Mouse (Mus musculus) embryonic facial prominence, embryonic 14.5 days (tissue): ENCODE measurements around the gene Dpp9. TPM values are rescaled to one million over a fixed set of nuclear protein-coding genes. Genes with fewer than 3 reads are reported as not detected.

Experiments used
- ATAC-seq: fragments of 200-750 bp; cut with Nextera tagmentation; 2 replicates; pipeline ENCODE4 v1.8.0; 2017; ENCODE audit warnings: low read depth, moderate number of reproducible peaks, moderate TSS enrichment
- DNase-seq: peaks from one replicate; pipeline ENCODE4 v3.0.0-alpha.2; 2015; ENCODE audit warnings: low spot score
- H3K27ac ChIP-seq: fragments of 300-500 bp; sonication (generic); replicated peaks from 2 replicates; pipeline ENCODE4 v1.5.1; 2014; ENCODE audit warnings: low read depth, mild to moderate bottlenecking, low read length, moderate library complexity
- H3K27me3 ChIP-seq: fragments of 300-500 bp; sonication (generic); replicated peaks from 2 replicates; pipeline ENCODE4 v1.6.1; 2014; ENCODE audit warnings: low read length; ENCODE audit not compliant: control insufficient read depth, insufficient read depth
- H3K36me3 ChIP-seq: fragments of 300-500 bp; sonication (generic); 2 replicates; pipeline ENCODE4 v1.6.1; 2014; ENCODE audit warnings: low read length, mixed read lengths; ENCODE audit not compliant: control insufficient read depth, insufficient read depth
- H3K4me1 ChIP-seq: fragments of 300-500 bp; sonication (generic); 2 replicates; pipeline ENCODE4 v1.6.1; 2014; ENCODE audit warnings: antibody characterized with exemption, low read length; ENCODE audit not compliant: control insufficient read depth, insufficient read depth
- H3K4me2 ChIP-seq: fragments of 300-500 bp; sonication (generic); 2 replicates; pipeline ENCODE4 v1.6.1; 2014; ENCODE audit warnings: low read depth, mild to moderate bottlenecking, low read length, moderate library complexity, mixed read lengths
- H3K4me3 ChIP-seq: fragments of 300-500 bp; sonication (generic); 2 replicates; pipeline ENCODE4 v1.5.1; 2014; ENCODE audit warnings: low read depth, mild to moderate bottlenecking, low read length
- H3K9ac ChIP-seq: fragments of 300-500 bp; sonication (generic); 2 replicates; pipeline ENCODE4 v1.6.1; 2014; ENCODE audit warnings: low read depth, mild to moderate bottlenecking, low read length, moderate library complexity, mixed read lengths
- H3K9me3 ChIP-seq: fragments of 300-500 bp; sonication (generic); 2 replicates; pipeline ENCODE4 v1.6.1; 2016; ENCODE audit warnings: low read length; ENCODE audit not compliant: control insufficient read depth
- WGBS: fragments of 180-500 bp; shearing (Covaris S2); extraction: QIAGEN DNeasy Blood & Tissue Kit; methylation state at CpG from one replicate; pipeline ENCODE4 v1.1.7; 2014; 5-methylcytosine and 5-hydroxymethylcytosine counted together
- polyA plus RNA-seq: library from polyadenylated mRNA; unstranded; fragments of >200 nt; fragmentation: Nextera tagmentation; extraction: Ambion mirVana; gene quantifications from 2 replicates; pipeline ENCODE4 v1.2.1, GENCODE M21; 2014

The Dpp9 gene
- polyA plus RNA-seq, 1 experiment from 2014 or later = 32.5 TPM

DNA sequence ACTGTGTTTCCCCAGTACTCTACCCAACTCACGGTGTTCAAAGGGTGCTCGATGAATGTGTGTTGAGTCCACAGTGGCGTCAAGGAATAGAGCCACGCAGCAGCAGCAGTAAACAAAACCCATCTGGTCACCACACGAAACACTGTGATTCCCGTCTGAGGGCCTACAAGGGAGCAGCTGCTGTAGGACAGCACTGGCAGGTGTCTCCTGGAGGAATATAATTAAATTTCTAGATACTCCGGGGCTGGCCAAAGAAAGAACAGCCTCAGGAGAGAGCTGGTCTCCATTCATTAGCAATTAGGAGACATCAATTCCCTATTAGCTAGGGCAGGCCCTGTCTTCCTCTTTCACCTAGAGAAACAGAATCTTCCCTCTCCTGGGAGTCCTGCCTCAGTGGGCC, 26.9 kb upstream of the Dpp9 start:
- ATAC-seq = no peak
- Histone ChIP-seq H3K27ac (no peak overlapping the region), H3K4me1 (no peaks in the 10 kb centered on the region), H3K4me3 (no peak overlapping the region), H3K36me3 (no peaks in the 10 kb centered on the region), H3K27me3 (peaks cover 4% of the 10 kb centered on the region; the same call in 1 of the 2 replicates), H3K9me3 (no peaks in the 10 kb centered on the region), H3K4me2 (no peak overlapping the region), H3K9ac (no peak overlapping the region)
- 55% methylated on average over 7 of the region's 7 CpGs for WGBS
- no peak for DNase-seq

DNA sequence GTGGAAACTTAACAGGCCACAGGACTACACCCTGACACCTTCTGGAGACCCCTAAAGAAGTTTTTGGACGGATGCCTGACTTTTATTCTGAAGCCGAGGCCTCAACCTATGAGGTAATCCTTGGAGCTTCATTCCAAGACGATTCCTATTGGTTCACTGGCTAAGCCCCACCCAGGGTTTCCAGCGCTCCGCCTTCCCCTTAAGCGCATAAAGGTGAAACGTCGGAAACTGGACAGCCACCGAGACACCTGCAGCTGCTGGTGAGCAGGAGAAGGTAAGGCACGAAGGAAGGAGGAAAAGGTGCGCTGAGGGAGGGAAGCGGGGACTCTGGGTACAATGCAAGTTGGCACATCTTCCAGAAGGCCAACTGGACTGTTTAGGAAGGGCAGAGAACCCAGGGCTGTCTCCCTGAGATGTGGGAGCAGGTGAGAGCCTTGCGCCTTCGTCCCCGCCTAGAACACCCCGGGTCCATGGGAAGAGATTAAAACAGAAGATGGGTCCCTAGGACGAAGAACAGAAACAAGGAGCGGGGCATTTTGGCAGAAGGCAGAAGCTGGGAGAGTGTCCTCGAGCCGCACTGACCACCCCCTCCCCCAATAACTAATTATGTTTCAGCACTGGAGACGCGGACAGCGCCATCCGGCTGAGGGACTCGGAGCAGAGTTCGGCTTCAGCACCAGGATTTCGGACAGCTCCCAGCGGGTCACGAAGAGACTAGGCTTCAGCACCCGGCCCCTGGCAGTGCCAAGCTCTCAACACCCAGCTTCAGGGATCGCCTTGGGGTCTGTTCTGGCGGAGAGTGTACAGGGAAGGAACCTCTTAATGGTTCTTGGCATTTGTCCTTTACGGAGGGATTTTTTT, 23.1 kb upstream of the Dpp9 start:
- ATAC-seq (peak; percentile 74), DNase-seq (peak; percentile 94)
- Histone ChIP-seq H3K9ac (no peak overlapping the region), H3K9me3 (no peaks in the 10 kb centered on the region), H3K4me3 (peak overlapping the region; percentile 5; the same call in 1 of the 2 replicates), H3K36me3 (no peaks in the 10 kb centered on the region), H3K27ac (no peak overlapping the region), H3K4me2 (no peak overlapping the region), H3K4me1 (no peaks in the 10 kb centered on the region), H3K27me3 (peaks cover 5% of the 10 kb centered on the region; the same call in 1 of the 2 replicates)
- WGBS = under 1% methylated on average over 33 of the region's 33 CpGs

DNA sequence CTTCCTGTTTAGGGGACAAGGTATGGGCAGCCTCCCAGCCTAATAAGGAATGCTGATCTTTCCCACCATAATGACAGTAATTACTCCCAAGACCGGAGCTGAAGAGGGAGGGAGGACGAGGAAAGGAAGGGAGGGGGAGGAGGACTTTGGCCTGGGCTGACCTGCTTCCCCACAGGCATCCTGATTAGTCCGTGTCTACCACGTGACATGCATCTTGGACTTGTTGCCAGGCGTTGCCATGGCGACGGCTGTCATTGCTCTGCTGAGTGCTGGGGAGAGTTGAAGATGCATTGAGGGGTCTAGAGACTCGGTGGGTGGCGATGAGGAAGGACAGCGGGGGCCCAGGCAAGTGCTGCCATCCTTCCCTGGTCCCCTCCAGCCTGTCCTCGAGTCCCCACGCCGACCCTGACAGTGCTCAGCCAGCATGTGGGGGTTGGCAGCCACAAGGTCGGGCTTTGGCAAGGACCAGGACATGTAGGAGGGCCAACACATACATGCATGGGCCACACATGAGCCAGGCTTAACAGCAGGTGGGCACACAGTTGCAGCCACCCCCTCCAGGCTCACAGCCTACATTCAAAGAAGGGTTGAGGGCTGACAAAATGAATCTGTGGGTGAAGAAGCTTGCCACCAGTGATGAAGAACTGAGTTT, 15.2 kb upstream of the Dpp9 start:
- ATAC-seq (peak; percentile 86), DNase-seq (peak; percentile 82)
- Histone ChIP-seq H3K9me3 (no peaks in the 10 kb centered on the region), H3K4me2 (peak overlapping the region; percentile 12; the same call in 1 of the 2 replicates), H3K27ac (no peak overlapping the region), H3K27me3 (no peaks in the 10 kb centered on the region), H3K9ac (no peak overlapping the region), H3K36me3 (no peaks in the 10 kb centered on the region), H3K4me3 (no peak overlapping the region), H3K4me1 (no peaks in the 10 kb centered on the region)
- 4% methylated on average over 13 of the region's 14 CpGs for WGBS

DNA sequence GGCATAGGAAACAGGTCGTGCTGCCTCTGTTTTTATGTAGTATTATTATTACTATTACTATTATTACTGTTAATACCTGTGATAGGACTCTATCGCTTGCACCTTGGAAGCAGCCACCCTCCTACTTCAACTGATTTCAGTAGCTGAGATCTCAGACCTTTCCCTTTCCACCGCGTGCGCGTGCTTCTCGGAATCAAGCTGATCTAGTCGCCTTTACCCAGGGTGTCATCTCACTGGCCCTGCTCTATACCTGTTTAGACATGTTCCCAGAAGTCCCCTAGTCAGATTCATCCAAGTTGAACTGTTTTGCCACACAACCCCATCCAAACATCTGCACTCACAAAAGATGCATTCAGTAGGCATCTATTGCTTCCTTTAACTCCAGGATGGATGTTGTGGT, 14.7 kb upstream of the Dpp9 start:
- Histone ChIP-seq H3K4me1 (no peaks in the 10 kb centered on the region), H3K27ac (no peak overlapping the region)

DNA sequence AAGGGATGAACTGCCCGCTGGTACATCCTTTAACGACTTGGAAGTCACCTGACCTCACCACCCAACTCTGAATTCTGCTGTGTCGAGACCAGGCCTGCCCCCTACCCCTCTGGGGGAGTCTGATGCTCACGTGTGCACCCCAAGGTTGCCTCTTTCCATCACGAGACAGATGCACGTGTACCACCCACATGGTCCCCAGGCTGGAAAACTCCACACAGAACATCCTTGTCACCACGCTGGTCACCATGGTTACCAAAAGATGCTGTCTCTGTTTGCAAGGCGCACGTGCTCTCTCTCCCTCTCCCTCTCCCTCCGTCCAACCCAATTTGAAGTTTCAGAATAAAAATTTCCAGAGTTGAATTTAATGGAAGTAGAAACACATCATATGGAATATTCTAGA, 11.2 kb upstream of the Dpp9 start:
- Histone ChIP-seq H3K27me3 (no peaks in the 10 kb centered on the region), H3K4me1 (no peaks in the 10 kb centered on the region), H3K4me3 (no peak overlapping the region), H3K9me3 (no peaks in the 10 kb centered on the region), H3K36me3 (no peaks in the 10 kb centered on the region), H3K4me2 (no peak overlapping the region), H3K9ac (no peak overlapping the region), H3K27ac (no peak overlapping the region)
- WGBS = 56% methylated on average over 10 of the region's 10 CpGs
- DNase-seq (no peak), ATAC-seq (no peak)

More for the DNA sequence above, 14.7 kb upstream of the Dpp9 start:
- no peak overlapping the region for H3K4me3 ChIP-seq
- DNase-seq (no peak), ATAC-seq (no peak)
- H3K4me2 ChIP-seq = peak overlapping the region; percentile 12; the same call in 1 of the 2 replicates
- H3K27me3 ChIP-seq = no peaks in the 10 kb centered on the region
- 56% methylated on average over 8 of the region's 8 CpGs for WGBS
- H3K9me3 ChIP-seq = no peaks in the 10 kb centered on the region
- H3K36me3 ChIP-seq = no peaks in the 10 kb centered on the region
- H3K9ac ChIP-seq = no peak overlapping the region

DNA sequence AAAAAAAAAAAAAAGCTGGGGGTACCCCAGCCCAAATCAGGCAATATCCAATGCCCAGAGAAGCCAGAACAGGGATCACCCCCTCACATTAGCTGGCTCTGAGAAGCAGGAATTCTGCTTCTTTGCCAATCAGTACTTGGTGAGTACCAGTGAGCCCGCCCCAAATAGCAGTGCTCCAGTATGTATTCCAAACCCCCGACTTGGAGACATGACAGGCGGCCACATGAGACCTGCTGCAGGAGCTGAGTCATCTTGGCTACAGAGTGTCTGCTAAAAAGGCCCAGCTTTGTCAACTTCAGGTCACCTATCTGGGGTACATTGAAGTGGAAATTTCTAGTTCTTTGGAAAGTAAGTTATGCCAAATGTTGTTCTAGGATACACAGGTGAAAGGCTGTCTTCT, 7.9 kb upstream of the Dpp9 start:
- no peaks in the 10 kb centered on the region for H3K9me3 ChIP-seq
- H3K4me3 ChIP-seq = no peak overlapping the region
- no peaks in the 10 kb centered on the region for H3K4me1 ChIP-seq
- no peak overlapping the region for H3K27ac ChIP-seq
- 74% methylated on average over 3 of the region's 3 CpGs for WGBS
- no peaks in the 10 kb centered on the region for H3K36me3 ChIP-seq
- ATAC-seq = no peak
- no peak overlapping the region for H3K4me2 ChIP-seq
- H3K9ac ChIP-seq = no peak overlapping the region
- DNase-seq = no peak
- H3K27me3 ChIP-seq = no peaks in the 10 kb centered on the region

DNA sequence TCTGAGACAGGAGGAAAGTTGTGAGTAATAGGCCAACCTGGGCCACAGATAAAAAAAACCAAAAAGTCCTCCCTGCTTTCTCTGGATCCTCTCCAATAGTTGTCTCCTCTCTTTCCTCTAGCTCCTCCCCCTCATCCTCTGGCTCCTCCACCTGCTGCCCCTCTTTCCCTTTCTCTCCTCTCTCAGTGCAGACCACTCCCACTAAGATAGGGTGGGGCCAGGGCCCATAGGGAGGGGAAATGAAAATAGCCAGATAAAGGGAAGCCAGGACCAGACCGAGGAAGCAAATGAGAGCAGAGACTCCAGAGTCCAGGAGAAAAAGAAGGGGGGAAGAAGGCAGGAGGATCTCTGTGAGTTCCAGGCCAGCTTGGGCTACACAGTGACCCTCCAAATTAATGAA, 6.2 kb upstream of the Dpp9 start:
- 33% methylated on average over 1 of the region's 1 CpGs for WGBS
- Histone ChIP-seq H3K36me3 (no peaks in the 10 kb centered on the region), H3K4me1 (no peaks in the 10 kb centered on the region)

DNA sequence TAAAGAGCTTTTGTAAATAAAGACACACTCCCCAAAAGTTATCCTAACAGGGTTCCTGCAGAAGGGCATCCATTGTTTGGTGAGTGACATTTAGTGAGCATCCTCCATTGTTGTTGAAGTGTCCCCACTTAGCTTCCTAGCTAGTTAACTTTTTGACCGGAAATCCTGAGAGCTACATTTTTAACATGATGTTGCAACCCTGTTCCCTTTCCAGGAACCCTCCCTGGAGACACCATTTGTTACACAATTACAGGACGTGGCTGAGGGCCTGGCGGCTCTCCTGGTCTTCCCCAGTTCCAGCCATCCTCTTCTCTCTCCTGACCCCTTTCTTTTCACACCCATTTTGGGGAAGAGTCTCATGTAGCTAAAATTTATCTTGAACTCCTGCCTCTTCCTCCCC, 1.1 kb upstream of the Dpp9 start:
- Histone ChIP-seq H3K9ac (no peak overlapping the region), H3K4me1 (peaks cover 15% of the 10 kb centered on the region), H3K9me3 (no peaks in the 10 kb centered on the region), H3K27ac (no peak overlapping the region), H3K4me3 (0 out of 2 replicates have a peak overlapping the region, but pooled peaks have one; percentile 75), H3K27me3 (no peaks in the 10 kb centered on the region), H3K36me3 (no peaks in the 10 kb centered on the region), H3K4me2 (no peak overlapping the region)
- WGBS = 54% methylated on average over 3 of the region's 3 CpGs
- DNase-seq = peak; percentile 25
- no peak for ATAC-seq

More for the DNA sequence above, 6.2 kb upstream of the Dpp9 start:
- ATAC-seq (no peak), DNase-seq (no peak)
- Histone ChIP-seq H3K9ac (no peak overlapping the region), H3K4me2 (no peak overlapping the region), H3K9me3 (no peaks in the 10 kb centered on the region), H3K4me3 (no peak overlapping the region), H3K27ac (no peak overlapping the region), H3K27me3 (no peaks in the 10 kb centered on the region)
